Mouse (Mus musculus) c-Kit-positive CD71-negative TER-119-negative erythroid progenitor cells, embryonic 14.5 days (primary cell): ENCODE measurements at regions not wholly inside any gene's neighbourhood (a gene's known extent, or its start where the extent isn't known, plus 50 kb on each side); places are given as distances from the start of the nearest gene placed in this dataset.

ENCODE experiments used
- DNase-seq: peaks from one replicate; pipeline ENCODE4 v3.0.0-alpha.2; 2013; ENCODE audit warnings: low read depth

DNA sequence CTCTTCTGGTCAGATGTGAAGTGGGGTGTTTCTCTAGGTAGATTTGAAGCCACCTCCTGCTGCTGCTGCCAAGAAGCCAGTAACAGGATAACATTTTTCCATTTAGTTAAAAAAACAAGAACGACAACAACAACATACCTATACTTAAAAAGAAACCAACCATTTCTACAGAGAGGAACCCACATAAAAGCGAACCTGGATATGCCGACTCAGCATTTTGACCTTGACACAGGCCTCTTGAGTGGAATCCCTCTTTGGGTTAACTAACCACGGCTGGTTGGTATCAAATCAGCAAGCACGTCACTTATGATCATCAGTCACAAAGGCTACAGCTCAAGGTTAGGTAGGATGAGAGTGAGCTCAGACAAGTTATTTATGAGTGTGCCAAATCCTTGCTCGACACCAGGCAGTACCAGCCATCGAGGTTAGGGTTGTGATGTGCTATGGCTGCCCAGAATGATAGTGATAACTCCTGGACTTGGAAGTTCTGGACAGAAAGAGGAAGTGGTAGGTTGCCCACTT, 269.7 kb downstream of the Cbln1 start:
- no peak for DNase-seq

DNA sequence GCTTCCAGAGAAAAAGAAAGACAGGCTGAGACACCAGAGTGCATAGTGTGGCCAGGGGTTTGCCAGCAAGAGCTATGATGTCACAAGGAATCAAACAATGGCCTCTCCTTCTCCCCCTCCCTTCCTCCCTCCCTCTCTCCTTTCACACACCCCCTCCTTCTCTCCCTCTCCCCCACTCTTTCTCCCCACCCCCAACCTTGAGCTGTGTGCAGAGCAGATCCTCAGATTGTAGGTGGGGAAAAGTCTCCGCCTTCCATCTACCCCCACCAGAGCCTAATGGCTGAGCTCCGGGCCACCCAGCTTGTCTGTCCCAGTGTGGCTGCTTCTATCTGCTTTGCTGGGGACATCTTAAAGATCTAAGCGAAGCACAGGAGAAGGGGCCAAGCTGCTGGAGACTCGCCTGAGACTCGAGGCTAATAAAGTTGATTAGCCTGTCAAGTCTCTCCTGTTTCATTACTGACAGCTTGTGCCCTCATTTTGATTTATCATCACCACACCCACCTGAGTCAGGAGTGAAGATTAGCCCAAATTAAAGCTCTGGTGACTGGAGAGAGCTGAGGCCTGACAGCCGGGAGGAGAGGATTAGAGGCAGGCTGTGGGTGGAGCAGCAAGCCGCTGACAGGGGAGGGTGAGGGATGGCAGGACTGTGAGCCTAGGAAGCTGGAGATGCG, 272.8 kb downstream of the Cbln1 start:
- DNase-seq, result no peak

DNA sequence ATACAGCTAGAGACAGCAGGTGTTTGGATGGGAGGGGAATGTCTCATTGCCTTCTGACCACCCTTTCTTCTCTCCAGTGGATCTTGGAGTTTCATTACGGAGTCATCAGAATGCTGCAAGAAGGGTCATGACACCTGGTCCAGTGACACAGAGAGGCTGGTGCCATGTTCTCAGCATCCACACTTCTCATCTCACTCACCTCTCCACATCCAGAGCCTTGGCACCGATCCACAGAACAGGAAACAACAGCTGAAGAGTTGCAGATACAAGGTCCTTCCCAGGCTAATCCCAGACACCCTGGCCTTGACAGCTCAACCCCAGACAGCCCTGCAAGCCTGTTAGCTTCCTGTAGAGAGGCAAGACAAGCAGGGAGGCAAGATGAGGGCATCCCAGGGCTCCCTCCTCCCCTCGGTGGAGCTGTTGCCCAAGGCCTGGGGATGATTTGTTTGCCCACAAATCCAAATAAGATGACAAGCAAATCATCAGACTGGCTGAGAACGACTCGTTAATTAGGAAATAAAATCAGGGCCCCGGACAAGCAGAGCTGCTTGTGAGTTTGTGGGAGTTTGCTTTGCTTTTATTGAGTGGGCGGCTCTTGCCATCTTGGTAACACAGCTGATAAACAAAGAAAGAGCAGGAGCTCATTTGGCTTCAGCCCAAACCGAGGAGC, 274.4 kb downstream of the Cbln1 start:
- no peak for DNase-seq

GRCm38 (mm10) chr8:87197000-87197399, 275.4 kb downstream of the Cbln1 start:
- DNase-seq, result no peak

GRCm38 (mm10) chr8:87196050-87196449, 276.4 kb downstream of the Cbln1 start:
- DNase-seq, result no peak

- DNase-seq, result no peak
Measured at GRCm38 (mm10) chr8:87189791-87190385, 282.5 kb downstream of the Cbln1 start.

DNA sequence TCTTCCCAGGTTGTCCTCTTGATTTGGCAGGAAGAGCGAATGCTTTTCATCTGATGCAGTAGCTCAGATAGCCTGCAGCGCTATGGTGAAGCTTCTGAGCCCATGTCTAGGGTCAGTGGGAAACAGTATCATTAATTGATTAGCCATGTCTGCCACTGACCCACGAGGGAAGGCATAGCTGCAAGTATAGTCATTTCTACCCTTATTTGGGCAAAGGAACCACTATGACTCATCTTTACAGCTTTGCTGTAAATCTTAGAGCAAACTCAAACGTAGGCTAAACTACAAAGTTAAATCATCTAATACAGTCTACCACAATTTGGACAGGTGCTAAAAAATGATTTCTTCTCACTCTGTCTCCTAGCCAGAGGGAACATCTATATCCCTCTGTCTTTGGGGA, 289.5 kb downstream of the Cbln1 start:
- no peak for DNase-seq

- DNase-seq, result no peak
Measured at GRCm38 (mm10) chr8:87178561-87178960, 293.5 kb upstream of the N4bp1 start.

DNA sequence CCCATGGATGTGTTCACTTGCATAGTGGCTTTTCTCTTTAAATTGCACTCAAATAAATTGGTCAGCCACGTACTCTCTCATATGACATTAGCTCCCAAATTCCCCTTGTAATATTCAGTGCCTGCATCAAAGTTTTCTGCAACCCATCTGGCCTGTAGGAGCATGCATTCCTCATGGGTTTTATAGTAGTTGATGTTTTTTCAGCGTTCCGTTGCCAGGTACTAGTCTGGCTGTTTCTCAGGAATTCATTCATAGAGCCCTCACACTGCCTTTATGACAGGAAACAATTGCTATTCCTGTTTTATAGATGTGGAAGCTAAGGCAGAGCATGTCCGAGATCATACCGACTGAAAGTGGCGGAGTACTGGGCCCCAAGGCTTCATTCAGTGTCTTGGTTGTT, 292.6 kb upstream of the N4bp1 start:
- no peak for DNase-seq

DNA sequence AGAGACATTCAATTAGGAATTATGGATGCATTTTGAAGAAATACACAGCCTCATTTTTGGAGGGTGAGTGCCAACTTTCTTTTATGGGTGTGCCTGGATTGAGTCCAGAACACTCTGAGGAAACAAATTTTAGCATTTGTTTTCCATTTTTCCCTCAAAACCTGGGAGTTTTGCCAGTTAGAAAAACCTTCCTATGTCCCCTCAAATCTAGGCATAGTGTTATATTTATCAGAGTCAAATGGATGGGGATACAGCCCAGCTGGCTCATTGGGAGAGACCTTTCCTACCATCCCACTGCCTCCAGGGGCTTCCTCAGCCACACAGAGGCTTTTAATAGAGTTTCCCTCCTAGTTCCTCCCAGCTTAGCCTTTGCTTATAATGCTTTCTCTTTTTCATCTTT, 290.0 kb upstream of the N4bp1 start:
- DNase-seq, result no peak

DNA sequence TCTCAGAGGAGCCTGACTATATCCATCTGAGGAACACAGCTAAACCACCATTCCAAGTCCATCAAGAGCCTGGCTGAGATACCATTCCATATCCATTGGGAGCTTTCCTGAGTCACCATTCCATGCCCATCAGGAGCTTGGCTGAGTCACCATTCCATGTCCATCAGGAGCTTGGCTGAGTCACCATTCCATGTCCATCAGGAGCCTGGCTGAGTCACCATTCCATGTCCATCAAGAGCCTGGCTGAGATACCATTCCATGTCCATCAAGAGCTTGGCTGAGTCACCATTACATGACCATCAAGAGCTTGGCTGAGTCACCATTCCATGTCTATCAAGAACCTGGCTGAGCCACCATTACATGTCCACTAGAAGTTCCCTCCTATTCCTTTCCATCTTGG, 288.7 kb upstream of the N4bp1 start:
- no peak for DNase-seq

DNA sequence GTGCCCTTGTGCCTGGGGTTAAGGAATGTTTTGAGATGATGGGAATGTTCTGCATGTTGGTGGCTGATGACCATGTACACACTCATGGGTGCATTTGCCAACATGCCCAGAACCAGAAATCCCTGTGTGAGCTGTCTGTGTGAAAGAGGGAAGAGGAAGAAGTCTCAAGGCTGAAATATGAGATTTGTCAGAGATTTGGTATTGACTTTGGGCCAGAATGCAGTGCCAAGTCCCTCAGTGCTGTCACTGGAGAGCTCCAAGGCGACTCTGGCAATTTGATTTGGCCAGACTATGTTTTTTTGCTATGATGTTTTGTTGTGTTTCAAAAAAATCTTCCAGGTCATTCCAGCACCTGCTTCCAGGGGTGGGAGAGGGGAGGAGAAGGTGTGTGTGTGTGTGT, 281.7 kb upstream of the N4bp1 start:
- no peak for DNase-seq

DNA sequence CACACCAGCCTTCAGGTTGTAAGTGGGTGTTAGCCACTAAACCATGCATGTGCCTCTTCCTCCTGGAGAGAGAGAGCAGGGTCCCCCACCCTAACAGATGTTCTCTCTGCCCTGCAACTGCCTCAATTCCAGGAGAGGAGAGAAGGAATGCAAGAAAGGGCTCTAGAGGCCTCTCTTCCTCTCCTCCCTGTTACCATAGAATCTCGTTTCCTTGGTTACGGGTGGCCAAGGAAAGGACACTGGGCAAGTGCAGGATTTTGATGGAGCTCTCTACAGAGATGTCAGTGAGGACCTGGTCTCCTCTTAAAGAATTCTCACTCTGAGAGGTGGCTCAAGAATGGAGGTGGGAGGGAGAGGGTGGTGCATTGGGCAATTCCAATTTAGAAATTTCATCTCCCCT, 275.4 kb upstream of the N4bp1 start:
- no peak for DNase-seq

DNA sequence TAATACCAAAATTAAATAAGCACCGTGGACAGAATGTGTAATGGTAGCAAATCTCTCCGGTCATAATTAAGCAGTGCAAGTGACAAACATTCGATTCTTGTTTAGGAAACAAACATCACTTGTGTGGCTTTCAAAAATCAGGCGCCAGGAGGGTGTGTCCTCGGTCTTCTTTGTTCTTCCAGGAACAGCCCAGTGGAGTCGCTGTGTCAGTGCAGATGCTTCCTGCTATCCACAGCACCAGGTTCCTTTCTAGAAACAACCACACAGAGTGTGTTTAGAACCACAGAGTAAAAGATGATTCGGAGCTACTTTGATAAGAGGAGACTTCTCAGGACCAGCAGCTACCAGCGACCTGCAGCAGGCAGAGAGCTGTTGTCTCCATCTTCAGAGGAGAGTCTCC, 273.3 kb upstream of the N4bp1 start:
- no peak for DNase-seq

DNA sequence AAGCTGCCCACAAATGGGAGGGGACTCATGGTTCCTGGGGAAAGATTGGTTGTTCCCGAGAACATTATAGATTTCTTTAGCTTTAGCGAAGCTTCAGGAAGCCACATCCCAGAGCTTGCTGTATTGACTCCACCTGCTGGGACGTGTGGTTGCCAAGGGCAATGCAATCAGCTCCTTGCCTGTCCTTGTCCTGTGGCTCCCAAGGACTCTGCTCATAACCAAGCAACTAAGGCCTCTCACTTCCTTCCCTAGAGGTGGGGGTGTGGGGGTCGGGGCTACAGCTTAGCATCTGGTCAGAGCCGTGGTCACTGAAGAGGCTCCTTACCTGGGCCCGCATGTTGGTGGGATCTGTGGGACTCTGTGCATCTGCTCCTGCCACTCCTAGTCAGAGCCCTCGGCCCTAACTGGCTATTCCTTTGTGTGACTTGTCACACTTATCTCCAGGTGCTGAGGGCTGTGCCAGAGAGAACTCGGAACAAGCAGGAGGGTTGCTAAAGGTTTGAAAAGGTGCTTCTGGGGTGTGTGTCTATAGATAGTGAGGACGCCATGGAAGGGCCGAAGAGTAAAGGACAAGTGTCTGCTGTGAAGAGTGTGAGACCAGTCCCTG, 270.9 kb upstream of the N4bp1 start:
- no peak for DNase-seq

- no peak for DNase-seq
Measured at GRCm38 (mm10) chr8:87152068-87152915, 267.2 kb upstream of the N4bp1 start.

GRCm38 (mm10) chr8:87148853-87149252, 263.8 kb upstream of the N4bp1 start:
- DNase-seq, result no peak

- no peak for DNase-seq
Measured at GRCm38 (mm10) chr8:87147704-87148103, 262.6 kb upstream of the N4bp1 start.

GRCm38 (mm10) chr8:87137412-87137811, 252.4 kb upstream of the N4bp1 start:
- DNase-seq, result peak; percentile 0

- no peak for DNase-seq
Measured at GRCm38 (mm10) chr8:87131716-87132115, 246.7 kb upstream of the N4bp1 start.

- DNase-seq, result no peak
Measured at GRCm38 (mm10) chr8:87130691-87131090, 245.6 kb upstream of the N4bp1 start.

DNA sequence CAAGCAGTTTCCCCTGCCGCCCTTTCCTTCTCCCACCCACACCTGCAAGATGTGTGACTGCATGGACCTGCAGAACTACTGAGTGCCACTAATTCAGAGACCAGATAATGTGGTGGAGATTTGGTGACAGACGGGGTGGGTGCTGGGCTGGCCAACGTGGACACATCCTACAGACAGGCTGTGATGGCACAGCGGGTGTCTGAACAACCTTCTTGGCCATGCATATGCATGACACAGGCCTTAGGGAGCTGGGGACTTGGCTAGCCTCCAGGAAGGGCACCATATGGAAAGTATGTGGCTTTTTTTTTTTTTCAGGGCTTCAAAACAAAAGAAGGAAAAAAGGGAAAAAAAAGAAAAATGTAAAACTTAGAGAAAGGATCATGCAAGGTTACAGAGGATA, 243.5 kb upstream of the N4bp1 start:
- no peak for DNase-seq
